Mouse (Mus musculus) spleen, adult 2 months (tissue): ENCODE data around the gene Morc1.

Experiments used
- CTCF ChIP-seq: fragments of 200-500 bp; IDR thresholded peaks from 2 replicates; pipeline ENCODE4 v1.5.1; 2011; ENCODE audit warnings: mild to moderate bottlenecking, inconsistent platforms; ENCODE audit not compliant: insufficient read depth, insufficient read length, insufficient replicate concordance; ENCODE audit errors: extremely low read depth
- POLR2A ChIP-seq: fragments of 200-500 bp; IDR thresholded peaks from 2 replicates; pipeline ENCODE4 v1.6.1; 2011; ENCODE audit warnings: low read depth, low read length, inconsistent platforms

DNA sequence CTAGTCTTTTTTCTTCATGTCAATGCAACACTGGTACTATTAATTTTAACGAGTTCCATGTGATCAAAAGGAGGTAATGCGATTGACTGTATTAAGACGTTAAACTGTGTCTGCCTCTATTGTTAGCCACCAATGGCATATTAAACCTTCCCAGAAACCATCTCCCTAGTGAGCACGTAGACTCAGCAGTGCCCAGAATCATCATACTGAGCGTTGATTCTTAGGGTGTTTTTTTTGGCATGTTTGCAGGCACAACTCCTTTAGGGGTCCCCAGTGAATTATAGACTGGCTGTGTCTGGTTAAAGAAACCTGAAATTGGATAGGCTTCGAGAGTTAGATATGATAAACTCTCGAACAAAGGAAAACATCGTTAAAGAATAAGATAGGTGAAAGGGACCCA lies 189.5 kb downstream of the Morc1 start:
- TF ChIP-seq POLR2A (no peak), CTCF (no peak)
